Mouse (Mus musculus) urinary bladder, postnatal 25 days (tissue): ENCODE measurements around the gene Nkain2.
"Not testable (repeated sequence)": the region's sequence is repeated elsewhere in the genome, so short reads cannot be mapped to it uniquely, and the experiment has no call there.

Experiments
- DNase-seq: peaks from one replicate; pipeline ENCODE4 v3.0.0; 2022; ENCODE audit warnings: low spot score

The Nkain2 gene

DNA sequence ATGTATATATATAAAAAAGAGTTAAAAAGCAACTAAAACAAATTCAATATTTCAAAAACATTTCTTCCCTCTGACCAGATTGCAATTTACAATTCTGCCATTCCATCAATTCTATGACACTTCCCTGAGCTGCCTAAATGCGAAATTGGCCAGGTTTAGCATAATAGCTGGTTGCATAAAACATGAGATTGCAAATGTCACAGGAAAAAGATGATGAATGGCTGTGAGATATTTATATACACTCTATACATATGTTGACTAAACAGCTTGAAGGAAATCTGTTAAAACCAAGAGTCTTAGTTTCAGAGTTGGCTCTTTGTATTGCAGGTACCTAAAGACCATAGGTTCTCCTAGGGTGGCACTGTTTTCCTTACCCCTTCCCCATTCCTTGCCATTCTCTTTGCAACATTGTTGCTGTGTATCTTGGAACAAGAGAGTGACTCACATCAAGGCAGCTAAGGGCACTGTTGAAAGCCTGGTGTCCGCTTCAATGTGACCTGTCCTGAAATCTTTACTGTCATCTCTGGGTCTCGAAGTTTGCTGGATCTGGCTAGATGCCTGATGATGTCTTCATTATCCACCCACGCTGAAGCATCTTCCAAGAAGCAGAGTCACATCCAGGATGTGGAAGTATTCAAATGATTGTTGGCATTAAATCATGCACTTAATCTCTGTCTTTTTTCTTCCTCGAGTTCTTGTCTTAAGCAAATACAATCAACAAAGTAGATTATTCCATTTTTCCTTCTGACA, 837.5 kb downstream of the Nkain2 start:
- no peak for DNase-seq

- no peak for DNase-seq
Observed at GRCm38 (mm10) chr10:32052045-32052444, 838.2 kb downstream of the Nkain2 start.

- DNase-seq = no peak
Observed at GRCm38 (mm10) chr10:32029996-32030395, 860.3 kb downstream of the Nkain2 start.

GRCm38 (mm10) chr10:32018385-32018784, 871.9 kb downstream of the Nkain2 start:
- no peak for DNase-seq

DNA sequence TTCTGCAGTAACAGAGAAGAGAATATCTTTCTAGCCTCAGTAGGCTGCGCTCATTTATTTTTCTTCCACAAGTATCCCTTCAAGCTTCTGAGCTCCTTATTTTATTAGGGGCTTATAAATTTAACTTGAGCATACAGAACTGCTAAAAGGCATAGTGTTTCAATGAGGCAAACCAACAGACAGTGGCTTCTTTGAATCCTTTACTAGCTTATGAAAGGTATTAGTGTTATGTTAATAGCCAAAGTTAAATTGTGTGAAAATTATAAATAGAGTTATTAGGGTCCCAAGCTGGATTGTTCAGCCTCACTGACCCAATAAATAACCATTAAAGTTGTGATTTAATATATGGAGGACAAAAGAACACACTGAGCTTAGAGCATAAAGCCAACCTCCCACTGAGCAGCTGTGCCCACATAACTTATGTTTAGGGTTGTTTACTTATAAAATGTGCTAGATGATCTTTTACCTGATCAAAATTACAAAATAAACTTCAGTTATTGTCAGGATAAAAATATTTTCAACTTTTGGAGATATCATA, 889.0 kb downstream of the Nkain2 start:
- no peak for DNase-seq

GRCm38 (mm10) chr10:31993205-31993604, 897.1 kb downstream of the Nkain2 start:
- no peak for DNase-seq

GRCm38 (mm10) chr10:31978387-31978786, 911.9 kb downstream of the Nkain2 start:
- no peak for DNase-seq

DNA sequence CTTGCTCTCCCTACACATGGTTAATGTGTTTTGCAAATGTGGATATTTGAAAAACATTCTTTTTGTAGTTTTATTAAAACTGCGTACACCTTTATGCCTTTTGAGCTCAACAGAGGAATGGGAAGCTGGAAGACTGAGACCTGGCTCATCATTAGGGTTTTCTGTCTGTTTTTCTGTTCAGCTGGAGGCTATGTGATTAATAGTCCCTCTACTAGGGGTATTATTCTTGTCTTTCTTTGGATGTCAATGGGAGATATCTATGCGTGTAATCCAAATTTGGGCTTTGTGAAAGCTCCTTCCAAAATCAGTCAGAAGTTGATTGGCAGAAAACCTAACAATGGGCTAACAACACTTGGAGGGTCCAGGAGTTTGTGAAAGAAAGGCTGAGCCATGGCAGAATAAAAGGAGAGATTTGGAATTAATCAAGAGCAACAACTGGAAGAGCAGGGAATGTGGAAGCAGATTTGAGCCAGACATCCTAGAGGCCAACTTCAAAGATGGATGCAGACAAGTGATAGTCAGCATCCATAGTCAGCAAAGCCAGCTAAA, 943.0 kb downstream of the Nkain2 start:
- DNase-seq = no peak

- no peak for DNase-seq
Observed at GRCm38 (mm10) chr10:31931961-31932360, 958.3 kb downstream of the Nkain2 start.

DNA sequence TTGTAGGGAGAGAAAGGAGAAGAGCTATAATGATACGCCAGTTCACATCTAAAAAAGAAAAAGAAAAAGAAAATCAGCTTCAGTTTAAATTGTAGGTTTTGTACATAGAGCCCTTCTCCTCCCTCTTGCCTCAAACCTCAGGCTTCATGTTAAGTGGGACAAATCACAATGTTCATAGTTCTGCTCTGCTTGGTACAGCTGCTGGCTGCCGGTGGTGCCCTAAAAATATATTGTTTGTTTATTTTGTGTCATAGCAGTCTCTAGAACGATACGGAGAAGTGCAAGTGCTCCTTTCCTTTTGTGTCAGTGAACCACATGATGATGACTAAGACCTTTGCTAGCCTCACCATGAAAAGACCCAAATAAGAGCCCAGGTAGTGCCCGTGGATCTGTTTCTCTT, 962.6 kb downstream of the Nkain2 start:
- no peak for DNase-seq

DNA sequence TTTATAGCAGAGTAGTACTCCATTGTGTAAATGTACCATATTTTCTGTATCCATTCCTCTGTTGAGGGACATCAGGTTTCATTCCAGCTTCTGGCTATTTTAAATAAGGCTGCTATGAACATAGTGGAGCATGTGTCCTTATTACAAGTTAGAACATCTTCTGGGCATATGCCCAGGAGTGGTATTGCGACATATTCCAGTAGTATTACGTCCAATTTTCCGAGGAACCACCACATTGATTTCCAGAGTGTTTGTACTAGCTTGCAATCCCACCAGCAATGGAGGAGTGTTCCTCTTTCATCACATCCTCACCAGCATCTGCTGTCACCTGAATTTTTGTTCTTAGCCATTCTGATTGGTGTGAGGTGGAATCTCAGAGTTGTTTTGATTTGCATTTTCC, 969.4 kb downstream of the Nkain2 start:
- DNase-seq = not testable (repeated sequence)

- no peak for DNase-seq
Observed at GRCm38 (mm10) chr10:31907488-31907887, 982.8 kb downstream of the Nkain2 start.

GRCm38 (mm10) chr10:31899501-31899900, 990.8 kb downstream of the Nkain2 start:
- no peak for DNase-seq

DNA sequence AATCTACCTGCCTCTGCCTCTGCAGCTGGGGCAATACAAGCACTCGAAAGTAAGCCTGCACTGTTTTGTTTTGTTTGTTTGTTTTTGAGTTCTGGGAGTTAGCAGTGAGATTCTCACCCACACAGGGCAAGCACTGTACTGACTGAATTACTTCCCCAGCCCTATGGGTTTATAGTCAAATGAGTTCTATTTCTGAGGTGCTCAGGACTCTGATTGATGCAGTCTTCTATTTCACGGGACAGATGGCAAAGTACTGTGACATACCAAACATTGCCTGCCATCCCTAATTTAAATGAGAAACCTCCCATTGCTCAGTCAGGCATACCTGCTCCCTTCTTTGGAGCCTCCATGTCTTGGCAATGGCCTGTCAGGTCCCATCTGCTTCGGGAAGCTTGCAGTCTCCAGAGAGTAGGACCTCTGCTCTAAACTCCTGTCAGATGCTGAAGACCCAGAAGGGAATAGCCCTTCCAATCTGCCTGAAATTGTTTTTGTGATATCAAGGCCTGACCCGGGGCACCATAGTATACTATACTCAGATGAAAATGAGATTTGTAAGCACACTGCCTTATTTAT, 1016.9 kb downstream of the Nkain2 start:
- no peak for DNase-seq

DNA sequence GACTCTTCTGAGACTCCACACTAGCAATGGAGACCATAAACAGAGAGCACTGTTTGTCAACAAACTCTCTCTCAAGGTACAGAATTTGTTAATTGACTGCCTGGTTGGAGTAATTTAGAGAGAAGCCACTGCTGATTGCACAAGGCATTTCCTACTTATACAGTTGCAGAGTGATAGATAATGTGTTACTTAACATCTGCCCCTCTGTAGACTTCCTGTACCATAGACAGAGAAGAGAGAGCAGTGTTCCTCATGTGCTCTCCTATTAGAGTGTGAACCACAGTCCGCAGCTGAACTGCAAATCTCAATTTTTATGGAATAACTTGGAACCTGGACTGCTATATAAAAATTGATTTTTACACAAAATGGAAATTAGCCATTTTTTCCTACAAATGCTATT, 1022.0 kb downstream of the Nkain2 start:
- DNase-seq = no peak

DNA sequence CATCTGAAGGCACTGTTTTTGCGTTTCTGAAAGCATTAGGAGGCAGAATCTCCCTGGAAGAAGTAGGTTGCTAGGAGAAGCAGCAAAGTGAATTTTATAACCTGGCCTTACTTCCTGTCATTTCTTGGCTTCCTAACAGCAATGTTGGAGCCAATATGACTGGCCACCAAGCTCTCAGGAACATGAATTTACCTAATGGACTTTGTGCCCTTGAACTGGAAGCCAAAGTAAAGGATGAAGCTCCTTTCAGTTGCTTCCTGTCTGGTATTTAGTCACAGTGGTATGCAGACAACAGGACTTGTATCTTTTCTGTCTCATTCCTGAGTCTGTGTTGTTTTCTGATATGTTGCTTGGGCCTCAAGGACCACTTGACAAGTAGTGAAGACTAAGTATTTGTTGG, 1063.2 kb downstream of the Nkain2 start:
- no peak for DNase-seq

DNA sequence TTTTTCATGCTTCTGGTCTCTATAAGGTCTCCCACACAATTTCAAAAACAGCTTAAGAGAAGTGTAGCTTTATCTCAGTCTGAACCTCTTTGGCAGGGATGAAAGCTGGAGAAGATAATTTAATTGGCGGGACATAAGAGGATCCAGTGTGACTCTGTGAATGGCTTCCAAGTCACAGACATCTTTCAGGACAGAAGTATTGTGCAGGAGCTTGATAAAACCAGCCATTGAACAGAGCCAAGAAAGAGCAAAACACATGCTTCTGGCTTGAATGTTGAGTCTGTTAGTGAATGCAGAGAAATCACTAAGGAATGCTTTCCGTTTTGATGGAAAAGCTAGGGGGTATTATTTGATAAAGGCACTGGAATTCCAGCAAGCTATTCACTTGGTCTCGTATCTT, 1077.7 kb downstream of the Nkain2 start:
- no peak for DNase-seq

DNA sequence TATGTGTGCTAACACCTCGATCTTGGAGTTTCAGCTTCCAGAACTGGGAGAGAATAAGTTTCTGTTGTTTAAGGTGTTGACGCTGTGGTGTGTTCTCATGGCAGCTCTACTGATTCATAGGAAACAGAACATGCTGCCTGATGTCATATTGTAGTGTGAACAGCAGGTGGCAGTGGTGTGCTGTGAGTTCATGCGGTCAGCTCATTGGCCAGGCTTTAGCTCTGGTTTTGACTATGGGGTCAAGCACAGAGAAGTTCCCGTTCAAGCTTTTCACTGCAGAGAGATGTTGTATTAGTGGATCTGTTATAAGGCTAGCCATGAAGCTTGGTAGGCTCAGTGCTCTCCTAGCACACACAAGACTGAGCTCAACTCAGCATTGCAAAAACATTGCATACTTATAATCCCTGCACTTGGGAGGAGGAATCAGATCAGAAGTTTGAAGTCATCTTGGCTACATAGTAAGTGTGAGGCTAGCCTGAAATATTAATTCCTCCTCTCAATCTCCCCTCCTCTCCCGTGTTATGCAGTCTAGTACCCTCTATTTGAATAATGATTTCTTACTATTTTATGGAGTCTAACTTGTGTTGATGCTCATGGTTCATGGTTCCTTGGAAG, 1147.7 kb downstream of the Nkain2 start:
- DNase-seq = peak; percentile 55

DNA sequence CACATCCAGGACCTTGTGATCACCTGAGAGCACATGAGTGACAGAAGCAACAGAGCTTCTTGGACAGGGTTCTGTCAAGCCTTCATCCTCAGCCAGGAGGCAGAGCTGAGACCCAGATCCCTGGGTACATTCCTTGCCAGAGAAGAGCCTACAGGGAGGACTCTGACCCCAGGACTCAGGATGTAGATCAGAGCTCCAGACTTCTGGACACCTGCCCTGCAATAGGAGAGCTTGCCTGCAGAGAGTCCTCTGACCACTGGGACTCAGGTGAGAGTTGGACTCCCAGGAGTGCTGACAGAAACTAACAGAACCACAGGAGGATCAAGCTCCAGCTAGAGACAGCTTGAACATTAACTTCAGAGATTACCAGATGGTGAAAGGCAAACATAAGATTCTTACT, 1162.2 kb downstream of the Nkain2 start:
- no peak for DNase-seq

DNA sequence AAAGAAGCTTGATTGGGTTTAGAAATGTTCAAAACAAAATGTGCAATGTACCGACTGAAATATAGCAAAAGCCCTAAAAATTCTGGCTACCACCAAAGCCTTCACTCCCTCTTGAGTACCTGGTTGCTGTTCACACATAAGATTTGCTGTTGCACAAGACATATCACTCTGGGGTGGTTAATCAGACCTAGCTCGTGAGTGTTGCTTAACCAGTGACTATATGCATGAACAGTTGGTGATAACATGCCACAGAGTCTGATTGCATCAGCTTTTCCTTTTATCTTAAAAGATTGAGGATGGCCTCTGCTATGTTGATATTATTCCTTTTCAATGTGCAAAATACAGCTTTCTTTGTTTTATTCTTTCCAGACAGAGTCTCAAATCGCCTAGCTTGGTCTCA, 1243.0 kb downstream of the Nkain2 start:
- no peak for DNase-seq

- no peak for DNase-seq
Observed at GRCm38 (mm10) chr10:31646083-31646482, 1244.2 kb downstream of the Nkain2 start.
